Mouse (Mus musculus): ENCODE data around the gene Prss57. TPM values are rescaled to one million over a fixed set of nuclear protein-coding genes. Genes with fewer than 3 reads are reported as not detected.
A peak's percentile ranks its signal among the peaks of the same experiment; 100 is the strongest.

Prss57 gene
- total and polyA plus RNA-seq, 2 experiments from 2014 or later = 0.33 to 1.8 TPM

DNA sequence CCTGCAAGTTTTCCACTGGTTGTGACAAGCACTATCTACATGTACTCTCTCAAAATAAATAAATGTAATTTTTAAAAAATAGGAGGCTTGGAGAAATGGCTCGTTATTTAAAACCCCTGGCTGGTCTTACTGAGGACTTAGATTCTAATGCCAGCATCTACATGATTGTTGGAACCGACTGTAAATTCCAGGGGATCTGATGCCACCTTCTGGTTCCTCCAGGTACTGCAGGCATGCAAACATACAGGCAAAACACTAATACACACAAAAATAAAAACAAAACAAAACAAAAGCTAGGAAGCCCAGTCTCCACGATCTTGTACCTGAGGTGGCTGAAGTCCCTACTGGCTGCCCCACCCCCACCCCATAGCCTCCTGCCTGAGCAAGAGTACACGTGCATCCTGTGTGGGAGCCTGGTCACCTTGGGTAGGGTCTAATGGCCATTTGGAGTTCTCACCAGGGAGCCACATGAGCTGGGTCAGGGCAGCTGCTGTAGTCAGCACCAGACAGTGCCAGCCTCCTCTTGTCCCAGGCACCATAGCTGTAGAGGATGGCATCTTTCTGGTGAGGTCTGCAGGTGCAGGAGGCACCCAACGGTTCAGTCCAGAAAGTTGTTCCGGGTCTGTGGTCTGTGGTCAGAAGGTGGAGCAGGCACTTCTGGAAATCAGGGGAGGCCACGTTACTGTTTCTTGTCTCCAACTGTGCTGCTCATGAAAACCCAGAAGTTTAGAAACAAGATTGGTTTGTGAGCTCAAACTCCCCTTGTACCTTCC lies 2.2 kb downstream of the Prss57 start:
- peak; percentile 91 for TF ChIP-seq CTCF (IDR thresholded peaks at IDR 0.05; ENCODE audit: low read depth)
- no peak overlapping the region for H3K4me2 ChIP-seq (ENCODE audit: low read depth, low read length)
- no peaks in the 10 kb centered on the region for H3K27me3 ChIP-seq (ENCODE audit: insufficient read depth, low read length)
- no peak overlapping the region for H3K9ac ChIP-seq (replicated peaks; ENCODE audit: low read length)
- no peaks in the 10 kb centered on the region for H3K36me3 ChIP-seq (ENCODE audit: insufficient read depth, low read length)
- H3K27ac ChIP-seq = no peak overlapping the region
- ATAC-seq (no peak), DNase-seq (ENCODE audit: low spot score) (peak; percentile 87)
- H3K4me1 ChIP-seq (ENCODE audit: insufficient read depth, low read length) = no peaks in the 10 kb centered on the region
- WGBS = 36% methylated on average over 7 of the region's 7 CpGs
- H3K4me3 ChIP-seq (ENCODE audit: low read length) = no peak overlapping the region
- no peaks in the 10 kb centered on the region for H3K9me3 ChIP-seq (ENCODE audit: low read length)

GRCm38 (mm10) chr10:79783920-79784800 lies 6.6 kb downstream of the Prss57 start:
- WGBS = 37% methylated on average over 27 of the region's 27 CpGs
- no peak overlapping the region for H3K27ac ChIP-seq
- TF ChIP-seq CTCF (IDR thresholded peaks at IDR 0.05; ENCODE audit: low read depth) = peak; percentile 55
- no peak overlapping the region for H3K4me3 ChIP-seq (ENCODE audit: low read length)
- peak; percentile 55 for DNase-seq (ENCODE audit: low spot score)
- H3K4me1 ChIP-seq (ENCODE audit: insufficient read depth, low read length) = peaks cover 4% of the 10 kb centered on the region; the same call in 1 of the 2 replicates
- no peak overlapping the region for H3K9ac ChIP-seq (replicated peaks; ENCODE audit: low read length)
- no peaks in the 10 kb centered on the region for H3K36me3 ChIP-seq (ENCODE audit: insufficient read depth, low read length)
- no peak for ATAC-seq
- no peaks in the 10 kb centered on the region for H3K27me3 ChIP-seq (ENCODE audit: insufficient read depth, low read length)
- no peak overlapping the region for H3K4me2 ChIP-seq (ENCODE audit: low read depth, low read length)
- no peaks in the 10 kb centered on the region for H3K9me3 ChIP-seq (ENCODE audit: low read length)

DNA sequence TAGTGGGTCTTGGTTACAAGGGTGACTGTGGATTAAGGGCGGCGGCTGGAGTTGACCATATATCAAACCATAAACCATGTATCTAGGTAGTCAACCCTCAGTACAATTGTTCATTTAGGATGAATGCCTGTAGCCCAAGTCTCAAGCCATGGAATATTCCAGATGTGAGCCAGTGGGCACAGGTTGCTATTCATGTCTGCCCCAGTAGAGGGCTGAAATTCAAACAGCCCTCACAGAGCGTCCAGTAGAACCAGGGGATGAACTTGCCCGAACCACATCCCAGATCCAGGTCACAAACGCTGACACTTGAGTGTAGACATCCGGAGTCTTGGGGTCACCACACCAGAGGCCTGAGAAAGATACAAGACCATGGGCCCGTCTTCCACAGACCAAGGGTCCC lies 7.7 kb downstream of the Prss57 start:
- TF ChIP-seq CTCF (IDR thresholded peaks at IDR 0.05; ENCODE audit: low read depth) = peak; percentile 58
- Histone ChIP-seq H3K9ac (replicated peaks; ENCODE audit: low read length) (no peak overlapping the region), H3K4me2 (ENCODE audit: low read depth, low read length) (no peak overlapping the region), H3K4me1 (ENCODE audit: insufficient read depth, low read length) (peaks cover 4% of the 10 kb centered on the region; the same call in 1 of the 2 replicates), H3K27ac (no peak overlapping the region), H3K27me3 (ENCODE audit: insufficient read depth, low read length) (no peaks in the 10 kb centered on the region), H3K9me3 (ENCODE audit: low read length) (no peaks in the 10 kb centered on the region), H3K4me3 (ENCODE audit: low read length) (no peak overlapping the region), H3K36me3 (ENCODE audit: insufficient read depth, low read length) (no peaks in the 10 kb centered on the region)
- 65% methylated on average over 7 of the region's 7 CpGs for WGBS
- no peak for DNase-seq (ENCODE audit: low spot score)
- no peak for ATAC-seq

DNA sequence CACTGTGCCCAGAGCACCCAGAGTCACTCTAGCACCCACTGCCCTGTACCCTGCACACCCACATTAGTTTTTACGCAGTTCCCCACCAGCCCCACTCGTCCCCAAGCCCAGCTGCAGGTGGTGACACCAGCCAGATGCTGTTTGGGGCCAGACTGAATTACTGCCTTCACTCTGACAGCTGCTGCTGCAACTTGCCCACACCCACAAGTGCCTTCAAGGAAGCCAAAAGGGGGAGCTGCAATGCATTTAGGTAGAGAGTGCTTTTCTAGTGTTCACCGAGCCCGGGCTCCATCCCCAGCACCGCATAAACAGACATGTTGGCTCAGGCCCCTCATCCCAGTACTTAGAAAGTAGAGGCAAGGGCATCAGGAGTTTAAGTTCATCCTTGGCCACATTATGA lies 8.8 kb downstream of the Prss57 start:
- WGBS = 61% methylated on average over 5 of the region's 5 CpGs
- ATAC-seq (no peak), DNase-seq (ENCODE audit: low spot score) (no peak)
- no peak overlapping the region for H3K4me3 ChIP-seq (ENCODE audit: low read length)
- no peak overlapping the region for H3K4me2 ChIP-seq (ENCODE audit: low read depth, low read length)
- no peaks in the 10 kb centered on the region for H3K36me3 ChIP-seq (ENCODE audit: insufficient read depth, low read length)
- H3K4me1 ChIP-seq (ENCODE audit: insufficient read depth, low read length) = peaks cover 8% of the 10 kb centered on the region
- H3K9me3 ChIP-seq (ENCODE audit: low read length) = no peaks in the 10 kb centered on the region
- H3K27ac ChIP-seq = no peak overlapping the region
- no peak overlapping the region for H3K9ac ChIP-seq (replicated peaks; ENCODE audit: low read length)
- peaks cover 6% of the 10 kb centered on the region; the same call in 1 of the 2 replicates for H3K27me3 ChIP-seq (ENCODE audit: insufficient read depth, low read length)
- no peak for TF ChIP-seq CTCF (IDR thresholded peaks at IDR 0.05; ENCODE audit: low read depth)

GRCm38 (mm10) chr10:79781139-79781538 lies 9.6 kb downstream of the Prss57 start:
- H3K4me2 ChIP-seq (ENCODE audit: low read depth, low read length) = peak overlapping the region; percentile 73
- no peak for ATAC-seq
- peak overlapping the region; percentile 28; the same call in 1 of the 2 replicates for H3K9ac ChIP-seq (replicated peaks; ENCODE audit: low read length)
- TF ChIP-seq CTCF (IDR thresholded peaks at IDR 0.05; ENCODE audit: low read depth) = no peak; the same call in 1 of the 2 replicates
- no peak for DNase-seq (ENCODE audit: low spot score)
- peaks cover 14% of the 10 kb centered on the region; the same call in 1 of the 2 replicates for H3K27me3 ChIP-seq (ENCODE audit: insufficient read depth, low read length)
- WGBS = 37% methylated on average over 21 of the region's 21 CpGs
- H3K36me3 ChIP-seq (ENCODE audit: insufficient read depth, low read length) = no peaks in the 10 kb centered on the region
- no peak overlapping the region for H3K27ac ChIP-seq
- peak overlapping the region; percentile 46 for H3K4me3 ChIP-seq (ENCODE audit: low read length)
- H3K4me1 ChIP-seq (ENCODE audit: insufficient read depth, low read length) = peaks cover 9% of the 10 kb centered on the region
- H3K9me3 ChIP-seq (ENCODE audit: low read length) = no peaks in the 10 kb centered on the region

- peak overlapping the region; percentile 45; the same call in 1 of the 2 replicates for H3K27ac ChIP-seq
These were observed 10.1 kb downstream of the Prss57 start for GRCm38 (mm10) chr10:79780664-79781015.

More at GRCm38 (mm10) chr10:79780664-79781015, 10.1 kb downstream of the Prss57 start:
- no peak for TF ChIP-seq CTCF (IDR thresholded peaks at IDR 0.05; ENCODE audit: low read depth)
- under 1% methylated on average over 13 of the region's 13 CpGs for WGBS
- Histone ChIP-seq H3K4me3 (ENCODE audit: low read length) (peak overlapping the region; percentile 46), H3K9me3 (ENCODE audit: low read length) (no peaks in the 10 kb centered on the region), H3K4me2 (ENCODE audit: low read depth, low read length) (peak overlapping the region; percentile 73), H3K9ac (replicated peaks; ENCODE audit: low read length) (peak overlapping the region; percentile 41; the same call in 1 of the 2 replicates), H3K4me1 (ENCODE audit: insufficient read depth, low read length) (peaks cover 9% of the 10 kb centered on the region), H3K36me3 (ENCODE audit: insufficient read depth, low read length) (no peaks in the 10 kb centered on the region), H3K27me3 (ENCODE audit: insufficient read depth, low read length) (peaks cover 14% of the 10 kb centered on the region; the same call in 1 of the 2 replicates)
- DNase-seq (ENCODE audit: low spot score) = no peak
- ATAC-seq = no peak

Data from hindbrain, postnatal 0 days (tissue).